Mouse (Mus musculus): ENCODE measurements at regions not wholly inside any gene's neighbourhood (a gene's known extent, or its start where the extent isn't known, plus 50 kb on each side); places are given as distances from the start of the nearest gene placed in this dataset.

GRCm38 (mm10) chr11:56603742-56604141 lies 407.4 kb upstream of the Gria1 start:
- Histone ChIP-seq H3K27me3 (ENCODE audit: control insufficient read depth, insufficient read depth, low read length) (no peaks in the 10 kb centered on the region), H3K4me1 (ENCODE audit: control insufficient read depth, insufficient read depth, low read length) (no peaks in the 10 kb centered on the region), H3K4me3 (replicated peaks; ENCODE audit: insufficient read depth, low read depth, low read length) (no peak overlapping the region), H3K27ac (ENCODE audit: insufficient read depth, low read length) (no peak overlapping the region)
- WGBS: 93% methylated on average over 1 of the region's 1 CpGs
- TF ChIP-seq POLR2A (IDR thresholded peaks at IDR 0.05; ENCODE audit: borderline replicate concordance, insufficient read depth, low read length) (no peak), CTCF (IDR thresholded peaks at IDR 0.05; ENCODE audit: borderline replicate concordance, insufficient read depth, low read depth, low read length) (no peak)
- no peak for DNase-seq

GRCm38 (mm10) chr11:56627659-56628058 lies 383.5 kb upstream of the Gria1 start:
- 11% methylated on average over 3 of the region's 3 CpGs for WGBS
- no peaks in the 10 kb centered on the region for H3K27me3 ChIP-seq (ENCODE audit: control insufficient read depth, insufficient read depth, low read length)
- TF ChIP-seq CTCF (IDR thresholded peaks at IDR 0.05; ENCODE audit: borderline replicate concordance, insufficient read depth, low read depth, low read length) (no peak), POLR2A (IDR thresholded peaks at IDR 0.05; ENCODE audit: borderline replicate concordance, insufficient read depth, low read length) (no peak)
- no peak overlapping the region for H3K27ac ChIP-seq (ENCODE audit: insufficient read depth, low read length)
- H3K4me3 ChIP-seq (replicated peaks; ENCODE audit: insufficient read depth, low read depth, low read length): no peak overlapping the region
- peak in 1 of 2 experiments; percentile 5 for DNase-seq
- no peaks in the 10 kb centered on the region for H3K4me1 ChIP-seq (ENCODE audit: control insufficient read depth, insufficient read depth, low read length)

- TF ChIP-seq POLR2A (IDR thresholded peaks at IDR 0.05; ENCODE audit: borderline replicate concordance, insufficient read depth, low read length): no peak
- no peak for TF ChIP-seq CTCF (IDR thresholded peaks at IDR 0.05; ENCODE audit: borderline replicate concordance, insufficient read depth, low read depth, low read length)
- no peaks in the 10 kb centered on the region for H3K27me3 ChIP-seq (ENCODE audit: control insufficient read depth, insufficient read depth, low read length)
- H3K4me1 ChIP-seq (ENCODE audit: control insufficient read depth, insufficient read depth, low read length): no peaks in the 10 kb centered on the region
- DNase-seq: no peak
- H3K4me3 ChIP-seq (replicated peaks; ENCODE audit: insufficient read depth, low read depth, low read length): no peak overlapping the region
- WGBS: 40% methylated on average over 2 of the region's 2 CpGs
- no peak overlapping the region for H3K27ac ChIP-seq (ENCODE audit: insufficient read depth, low read length)
Measured at GRCm38 (mm10) chr11:56633445-56633844, 377.7 kb upstream of the Gria1 start.

- no peak for DNase-seq
- Histone ChIP-seq H3K27me3 (ENCODE audit: control insufficient read depth, insufficient read depth, low read length) (no peaks in the 10 kb centered on the region), H3K27ac (ENCODE audit: insufficient read depth, low read length) (no peak overlapping the region), H3K4me1 (ENCODE audit: control insufficient read depth, insufficient read depth, low read length) (no peaks in the 10 kb centered on the region), H3K4me3 (replicated peaks; ENCODE audit: insufficient read depth, low read depth, low read length) (no peak overlapping the region)
- TF ChIP-seq POLR2A (IDR thresholded peaks at IDR 0.05; ENCODE audit: borderline replicate concordance, insufficient read depth, low read length): no peak
- TF ChIP-seq CTCF (IDR thresholded peaks at IDR 0.05; ENCODE audit: borderline replicate concordance, insufficient read depth, low read depth, low read length): no peak
- 44% methylated on average over 8 of the region's 8 CpGs for WGBS
Measured at GRCm38 (mm10) chr11:56636606-56637226, 374.5 kb upstream of the Gria1 start.

DNA sequence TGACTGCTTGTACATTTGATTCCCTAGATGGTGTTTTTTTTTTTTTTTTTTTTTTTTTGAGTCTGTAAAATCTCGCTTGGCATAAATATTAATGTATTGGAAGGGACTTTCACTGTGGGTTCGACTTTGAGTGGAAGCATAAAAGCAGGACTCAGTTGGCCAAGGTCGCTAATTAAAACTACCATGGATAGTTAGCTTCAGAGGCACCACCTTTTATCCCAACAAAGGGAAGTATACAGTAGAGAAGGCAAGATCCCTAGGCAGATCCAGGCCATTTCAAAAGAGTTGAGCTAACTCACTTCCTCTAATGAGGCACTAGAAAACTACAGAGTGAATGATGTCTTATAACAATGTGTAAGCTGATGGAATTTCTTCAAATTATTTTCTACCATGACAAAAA lies 369.5 kb upstream of the Gria1 start:
- H3K4me1 ChIP-seq (ENCODE audit: control insufficient read depth, insufficient read depth, low read length): no peaks in the 10 kb centered on the region
- TF ChIP-seq POLR2A (IDR thresholded peaks at IDR 0.05; ENCODE audit: borderline replicate concordance, insufficient read depth, low read length) (no peak), CTCF (IDR thresholded peaks at IDR 0.05; ENCODE audit: borderline replicate concordance, insufficient read depth, low read depth, low read length) (no peak)
- no peak overlapping the region for H3K27ac ChIP-seq (ENCODE audit: insufficient read depth, low read length)
- H3K27me3 ChIP-seq (ENCODE audit: control insufficient read depth, insufficient read depth, low read length): no peaks in the 10 kb centered on the region
- 16% methylated on average over 3 of the region's 3 CpGs for WGBS
- H3K4me3 ChIP-seq (replicated peaks; ENCODE audit: insufficient read depth, low read depth, low read length): no peak overlapping the region
- no peak for DNase-seq
